Mouse (Mus musculus) MEL (cell line): ENCODE results near the gene Sart1. TPM values are rescaled to one million over a fixed set of nuclear protein-coding genes. Genes with fewer than 3 reads are reported as not detected.

Experiments used
- DNase-seq: peaks from one replicate; pipeline ENCODE4 v3.0.0; 2011; ENCODE audit warnings: low read depth, low spot score
- H3K27ac ChIP-seq: 2 replicates; pipeline ENCODE4 v1.5.1; 2012; ENCODE audit warnings: low read depth, mild to moderate bottlenecking, control low read depth, low read length, moderate library complexity; ENCODE audit not compliant: control insufficient read depth
- H3K27me3 ChIP-seq, 2 experiments: fragments of 150-350 bp in 1 of 2; sonication (generic) in 1 of 2; 2 replicates each; pipeline ENCODE4 v1.6.1; 2012; ENCODE audit warnings: low read length in 2 of 2, mild to moderate bottlenecking in 2 of 2, improper control_type of control experiment in 1 of 2, moderate library complexity in 1 of 2; ENCODE audit not compliant: insufficient read depth in 2 of 2, control insufficient read depth in 1 of 2
- H3K36me3 ChIP-seq, 2 experiments: 2 replicates each; pipeline ENCODE4 v1.6.1; 2012 to 2014; ENCODE audit warnings: low read length in 2 of 2, improper control_type of control experiment in 1 of 2, inconsistent platforms in 1 of 2, mild to moderate bottlenecking in 1 of 2; ENCODE audit not compliant: insufficient read depth in 2 of 2, control insufficient read depth in 1 of 2
- H3K4me1 ChIP-seq, 2 experiments: fragments of 150-350 bp in 1 of 2; sonication (generic) in 1 of 2; 2 replicates each; pipeline ENCODE4 v1.6.1; 2012; ENCODE audit warnings: low read length in 2 of 2, improper control_type of control experiment in 1 of 2, mild to moderate bottlenecking in 1 of 2; ENCODE audit not compliant: insufficient read depth in 2 of 2, control insufficient read depth in 1 of 2
- H3K4me3 ChIP-seq, 2 experiments: fragments of 150-350 bp in 1 of 2; sonication (generic) in 1 of 2; 2 replicates each; pipeline ENCODE4 v1.5.1; 2012; ENCODE audit warnings: low read depth in 2 of 2, low read length in 2 of 2, mild to moderate bottlenecking in 2 of 2, moderate library complexity in 2 of 2, control low read depth in 1 of 2, improper control_type of control experiment in 1 of 2; ENCODE audit not compliant: control insufficient read depth in 1 of 2, insufficient read depth in 1 of 2
- H3K79me2 ChIP-seq: 2 replicates; pipeline ENCODE4 v1.6.1; 2012; ENCODE audit warnings: mild to moderate bottlenecking, low read length, moderate library complexity; ENCODE audit not compliant: control insufficient read depth, poor library complexity, insufficient read depth
- H3K9ac ChIP-seq: 2 replicates; pipeline ENCODE4 v1.6.1; 2012; ENCODE audit warnings: low read depth, mild to moderate bottlenecking, control low read depth, low read length, moderate library complexity; ENCODE audit not compliant: control insufficient read depth, poor library complexity, severe bottlenecking
- H3K9me3 ChIP-seq: fragments of 150-350 bp; sonication (generic); replicated peaks from 2 replicates; pipeline ENCODE4 v1.6.1; 2012; ENCODE audit warnings: mild to moderate bottlenecking, low read length, improper control_type of control experiment, moderate library complexity; ENCODE audit not compliant: insufficient read depth
- CHD2 ChIP-seq: IDR thresholded peaks from 2 replicates; pipeline ENCODE4 v1.6.1; 2011; ENCODE audit warnings: low read length, improper control_type of control experiment
- CTCF ChIP-seq, 3 experiments: IDR thresholded peaks in 2 of 3; conservative IDR thresholded peaks in 1 of 3; 2 replicates each; pipeline ENCODE4 v1.5.1; 2011 to 2012; ENCODE audit warnings: low read length in 3 of 3, low read depth in 2 of 3, mild to moderate bottlenecking in 2 of 3, improper control_type of control experiment in 1 of 3, inconsistent platforms in 1 of 3, mixed read lengths in 1 of 3, moderate library complexity in 1 of 3; ENCODE audit not compliant: control insufficient read depth in 1 of 3, insufficient read depth in 1 of 3, poor library complexity in 1 of 3, severe bottlenecking in 1 of 3
- ELF1 ChIP-seq: IDR thresholded peaks from 2 replicates; pipeline ENCODE4 v1.6.1; 2014; ENCODE audit warnings: low read depth, mild to moderate bottlenecking, inconsistent platforms, low read length, improper control_type of control experiment, moderate library complexity
- GATA1 ChIP-seq: IDR thresholded peaks from 2 replicates; pipeline ENCODE4 v1.6.1; 2011; ENCODE audit warnings: low read depth, low read length, improper control_type of control experiment
- HCFC1 ChIP-seq: IDR thresholded peaks from 2 replicates; pipeline ENCODE4 v1.6.1; 2012; ENCODE audit warnings: low read depth, mild to moderate bottlenecking, inconsistent platforms, low read length, improper control_type of control experiment, moderate library complexity
- JUND ChIP-seq: IDR thresholded peaks from 2 replicates; pipeline ENCODE4 v1.6.1; 2011; ENCODE audit warnings: low read depth, mild to moderate bottlenecking, improper control_type of control experiment, low read length
- KAT2A ChIP-seq: conservative IDR thresholded peaks from 2 replicates; pipeline ENCODE4 v1.6.1; 2012; ENCODE audit warnings: low read depth, low read length, improper control_type of control experiment, inconsistent platforms
- MAFK ChIP-seq: IDR thresholded peaks from 2 replicates; pipeline ENCODE4 v1.6.1; 2011; ENCODE audit warnings: low read depth, mild to moderate bottlenecking, low read length, improper control_type of control experiment, borderline replicate concordance
- MEF2A ChIP-seq: IDR thresholded peaks from 2 replicates; pipeline ENCODE4 v1.6.1; 2014; ENCODE audit warnings: low read depth, mild to moderate bottlenecking, inconsistent platforms, low read length, improper control_type of control experiment; ENCODE audit not compliant: poor library complexity, insufficient replicate concordance, severe bottlenecking; ENCODE audit errors: extremely low read depth
- MXI1 ChIP-seq: IDR thresholded peaks from 2 replicates; pipeline ENCODE4 v1.6.1; 2011; ENCODE audit warnings: mild to moderate bottlenecking, low read depth, low read length, improper control_type of control experiment
- MYB ChIP-seq: IDR thresholded peaks from 2 replicates; pipeline ENCODE4 v1.6.1; 2011; ENCODE audit warnings: mild to moderate bottlenecking, low read depth, low read length, improper control_type of control experiment
- MYC ChIP-seq: IDR thresholded peaks from 2 replicates; pipeline ENCODE4 v1.6.1; 2011; ENCODE audit warnings: low read depth, mild to moderate bottlenecking, low read length, improper control_type of control experiment, moderate library complexity
- NRF1 ChIP-seq: IDR thresholded peaks from 2 replicates; pipeline ENCODE4 v1.6.1; 2014; ENCODE audit warnings: low read depth, mild to moderate bottlenecking, inconsistent platforms, low read length, improper control_type of control experiment, moderate library complexity; ENCODE audit not compliant: poor library complexity, insufficient read depth, severe bottlenecking
- POLR2A ChIP-seq, 2 experiments: IDR thresholded peaks; 2 replicates each; pipeline ENCODE4 v1.6.1; 2011 to 2012; ENCODE audit warnings: low read length in 2 of 2, mild to moderate bottlenecking in 2 of 2, control low read depth in 1 of 2, improper control_type of control experiment in 1 of 2, low read depth in 1 of 2, moderate library complexity in 1 of 2; ENCODE audit not compliant: control insufficient read depth in 1 of 2, insufficient read depth in 1 of 2, poor library complexity in 1 of 2
- POLR2AphosphoS2 ChIP-seq: IDR thresholded peaks from 2 replicates; pipeline ENCODE4 v1.6.1; 2011; ENCODE audit warnings: low read length, improper control_type of control experiment
- POLR2AphosphoS5 ChIP-seq: IDR thresholded peaks from 2 replicates; pipeline ENCODE4 v1.6.1; 2012; ENCODE audit warnings: low read depth, borderline replicate concordance, mild to moderate bottlenecking, inconsistent platforms, low read length, moderate library complexity, mixed read lengths
- RAD21 ChIP-seq: IDR thresholded peaks from 2 replicates; pipeline ENCODE4 v1.6.1; 2011; ENCODE audit warnings: mild to moderate bottlenecking, low read depth, low read length, improper control_type of control experiment
- SIN3A ChIP-seq: IDR thresholded peaks from 2 replicates; pipeline ENCODE4 v1.6.1; 2012; ENCODE audit warnings: low read length, improper control_type of control experiment, inconsistent platforms
- SMC3 ChIP-seq: IDR thresholded peaks from 2 replicates; pipeline ENCODE4 v1.6.1; 2011; ENCODE audit warnings: low read depth, low read length, improper control_type of control experiment
- TAL1 ChIP-seq: IDR thresholded peaks from 2 replicates; pipeline ENCODE4 v1.6.1; 2012; ENCODE audit warnings: mild to moderate bottlenecking, inconsistent platforms, low read length, moderate library complexity, mixed read lengths
- TCF12 ChIP-seq: IDR thresholded peaks from 2 replicates; pipeline ENCODE4 v1.6.1; 2014; ENCODE audit warnings: low read depth, mild to moderate bottlenecking, inconsistent platforms, low read length, improper control_type of control experiment, moderate library complexity
- UBTF ChIP-seq: IDR thresholded peaks from 2 replicates; pipeline ENCODE4 v1.6.1; 2012; ENCODE audit warnings: low read depth, mild to moderate bottlenecking, inconsistent platforms, low read length, improper control_type of control experiment, moderate library complexity, borderline replicate concordance; ENCODE audit not compliant: insufficient read depth
- USF1 ChIP-seq: IDR thresholded peaks from 2 replicates; pipeline ENCODE4 v1.6.1; 2014; ENCODE audit warnings: low read depth, mild to moderate bottlenecking, inconsistent platforms, low read length, improper control_type of control experiment, moderate library complexity
- USF2 ChIP-seq, 2 experiments: IDR thresholded peaks; 2 replicates each; pipeline ENCODE4 v1.6.1; 2011 to 2012; ENCODE audit warnings: improper control_type of control experiment in 2 of 2, low read length in 2 of 2, borderline replicate concordance in 1 of 2, inconsistent platforms in 1 of 2, low read depth in 1 of 2, mild to moderate bottlenecking in 1 of 2; ENCODE audit not compliant: insufficient read depth in 1 of 2
- ZMIZ1 ChIP-seq: IDR thresholded peaks from 2 replicates; pipeline ENCODE4 v1.6.1; 2012; ENCODE audit warnings: low read depth, mild to moderate bottlenecking, inconsistent platforms, low read length, improper control_type of control experiment, moderate library complexity
- polyA plus RNA-seq, 2 experiments: library from polyadenylated mRNA; stranded (reverse) in 1 of 2; unstranded in 1 of 2; fragments of >175 nt in 1 of 2; fragments of >200 nt in 1 of 2; gene quantifications; 2 replicates each; pipeline versions ENCODE4 v1.2.1 to v1.2.4; 2012; ENCODE audit warnings: low replicate concordance in 2 of 2, low read depth in 1 of 2; ENCODE audit not compliant: insufficient read length in 2 of 2, insufficient read depth in 1 of 2, missing spikeins in 1 of 2
- total RNA-seq: library from RNA; depleted of rRNA; stranded (reverse); fragments of 300-350 nt; gene quantifications from 2 replicates; pipeline ENCODE4 v1.2.3, GENCODE M21; 2012

Sart1 gene
- total and polyA plus RNA-seq, 3 experiments: 117 to 141 TPM; not detected in 1

DNA sequence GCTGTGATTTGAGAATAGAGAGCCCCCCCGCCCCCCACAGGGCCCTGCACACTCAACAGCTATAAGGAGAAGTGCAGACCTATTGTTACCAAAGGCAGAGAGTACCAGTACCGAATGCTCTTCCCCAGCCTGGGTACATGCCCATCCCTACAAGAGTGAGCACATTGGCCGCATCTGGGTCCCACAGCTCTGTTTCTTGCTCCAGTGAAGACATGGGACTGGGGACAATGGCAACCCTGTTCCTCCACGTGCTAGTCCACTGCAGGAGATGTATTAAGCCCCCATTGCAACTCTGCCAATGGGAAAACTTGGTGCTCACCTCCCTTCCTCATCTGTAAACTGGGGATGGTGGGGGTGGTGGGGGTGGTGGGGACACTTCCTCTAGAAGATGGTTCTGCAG lies 25.3 kb upstream of the Sart1 start:
- Histone ChIP-seq H3K27ac (no peak overlapping the region), H3K9ac (no peak overlapping the region), H3K36me3 (no peaks in the 10 kb centered on the region), H3K27me3 (no peaks in the 10 kb centered on the region), H3K4me1 (peaks cover 2 to 7% of the 10 kb centered on the region in 2 experiments), H3K79me2 (no peaks in the 10 kb centered on the region), H3K4me3 (no peak overlapping the region), H3K9me3 (no peaks in the 10 kb centered on the region)
- no peak for DNase-seq
- no peak for TF ChIP-seq GATA1
- no peak for TF ChIP-seq SMC3
- TF ChIP-seq HCFC1: no peak
- no peak for TF ChIP-seq UBTF
- no peak for TF ChIP-seq ZMIZ1
- TF ChIP-seq SIN3A: no peak
- TF ChIP-seq TCF12: no peak
- TF ChIP-seq USF1: no peak
- no peak for TF ChIP-seq ELF1
- no peak for TF ChIP-seq CHD2
- no peak for TF ChIP-seq NRF1
- TF ChIP-seq POLR2A (IDR thresholded peaks at IDR 0.05; ENCODE audit: control insufficient read depth in 1 of 2, insufficient read depth in 1 of 2, low read depth in 1 of 2, low read length in 2 of 2, poor library complexity in 1 of 2): no peak

DNA sequence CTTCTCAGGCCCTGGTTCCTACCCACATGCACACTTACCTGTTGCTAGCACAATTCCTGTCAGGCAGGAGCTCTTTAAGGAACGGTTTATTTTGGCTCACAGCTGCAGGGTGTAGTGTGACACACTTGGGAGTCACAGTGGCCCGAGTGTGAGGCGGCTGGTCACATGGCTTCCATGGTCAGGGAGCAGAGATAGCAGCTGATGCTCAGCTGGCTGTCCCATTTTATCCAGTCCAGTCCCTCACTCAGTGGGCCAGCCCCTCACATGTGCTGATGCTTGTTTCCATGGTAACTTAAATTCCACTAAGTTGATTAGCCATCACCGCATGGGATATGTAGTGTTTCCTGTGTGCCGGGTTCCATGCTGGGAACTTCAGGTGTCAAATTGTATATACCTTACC lies 23.5 kb upstream of the Sart1 start:
- DNase-seq: no peak
- H3K36me3 ChIP-seq: peaks cover 0 to 3% of the 10 kb centered on the region in 2 experiments; a peak in 2 of 4 replicates
- no peak overlapping the region for H3K9ac ChIP-seq
- H3K4me1 ChIP-seq: peaks cover 6 to 19% of the 10 kb centered on the region in 2 experiments
- no peaks in the 10 kb centered on the region for H3K27me3 ChIP-seq
- no peak overlapping the region for H3K4me3 ChIP-seq
- TF ChIP-seq ELF1 (no peak), POLR2AphosphoS5 (no peak), TAL1 (no peak), POLR2AphosphoS2 (no peak), JUND (no peak), MEF2A (no peak), MAFK (no peak), MYB (no peak), MXI1 (no peak), CTCF (IDR thresholded peaks at IDR 0.05 in 2 of 3, conservative IDR thresholded peaks at IDR 0.05 in 1 of 3; ENCODE audit: control insufficient read depth in 1 of 3, insufficient read depth in 1 of 3, low read depth in 2 of 3, low read length in 3 of 3, poor library complexity in 1 of 3, severe bottlenecking in 1 of 3) (no peak), MYC (no peak), KAT2A (no peak), RAD21 (no peak), USF2 (IDR thresholded peaks at IDR 0.05; ENCODE audit: borderline replicate concordance in 1 of 2, insufficient read depth in 1 of 2, low read depth in 1 of 2, low read length in 2 of 2) (no peak)
- no peaks in the 10 kb centered on the region for H3K9me3 ChIP-seq
- no peak overlapping the region for H3K27ac ChIP-seq
- H3K79me2 ChIP-seq: no peaks in the 10 kb centered on the region
